23 mouse cellular contexts compared by ENCODE assay signal in genomic region chr5:38078575-38078974, GRCm38 (mm10). TPM values are rescaled to one million over a fixed set of nuclear protein-coding genes. Genes with fewer than 3 reads are reported as not detected.
DNase-seq lines count a peak whose midpoint lies in the region; ATAC-seq and TF ChIP-seq lines count a peak whose summit lies in the region.
"Had no signal": no experiment of that assay in that cellular context is flagged by ENCODE, and none has a peak within 500 bp of the region (broad histone marks: within the 10 kb centered on the region; RNA-seq: fewer than 3 reads in every experiment).

No protein-coding gene starts in this region.

- ATAC-seq in embryonic facial prominence, embryonic 13.5 days (ENCODE audit: insufficient number of reproducible peaks, insufficient read depth, low FRiP score, low TSS enrichment, low read depth): no peak
- ATAC-seq in hindbrain, embryonic 11.5 days (ENCODE audit: low FRiP score): no peak
- ATAC-seq: activated CD4-positive, CD25-positive, alpha-beta regulatory T cell, adult 4 months; CD4-positive, CD25-positive, alpha-beta regulatory T cell, adult 4 months; forebrain, embryonic 13.5 days; forebrain, embryonic 15.5 days; forebrain, postnatal 0 days had no signal

- 53% methylated on average over 3 of the region's 3 CpGs for WGBS in embryonic facial prominence, embryonic 13.5 days
- WGBS in embryonic facial prominence, embryonic 10.5 days: 66% methylated on average over 3 of the region's 3 CpGs
- WGBS in kidney, adult 2 months: 53% methylated on average over 3 of the region's 3 CpGs
- WGBS in hindbrain, embryonic 11.5 days: 72% methylated on average over 3 of the region's 3 CpGs

- DNase-seq in embryonic facial prominence, embryonic 10.5 days (ENCODE audit: low spot score): no peak
- peak; percentile 28 for DNase-seq in kidney, adult 2 months
- DNase-seq in kidney, adult 18-20 months: no peak
- DNase-seq in kidney, postnatal 14 days: peak; percentile 24
- DNase-seq in kidney, postnatal 10 days: no peak
- no peak for DNase-seq in hindbrain, embryonic 11.5 days (ENCODE audit: low spot score)
- DNase-seq: adrenal gland, adult 8-10 months; adrenal gland, postnatal 14 days; adrenal gland, postnatal 36 days; B cell, adult 2 months; cerebellum, adult 11-12 months; cerebellum, adult 2 months; cerebellum, adult 9-10 months; cerebellum, postnatal 10 days; cerebellum, postnatal 25 days; forebrain, postnatal 0 days had no signal

- peaks cover 72% of the 10 kb centered on the region for H3K4me1 ChIP-seq in embryonic facial prominence, embryonic 13.5 days
- H3K4me1 ChIP-seq in embryonic facial prominence, embryonic 10.5 days: peaks cover 74% of the 10 kb centered on the region
- H3K4me1 ChIP-seq in kidney, adult 2 months (ENCODE audit: control insufficient read depth, insufficient read depth, low read length): peaks cover 39% of the 10 kb centered on the region
- no peaks in the 10 kb centered on the region; the same call in 1 of the 2 replicates for H3K4me1 ChIP-seq in hindbrain, embryonic 11.5 days (replicated peaks; ENCODE audit: control insufficient read depth, insufficient read depth, low read length)

- TF ChIP-seq POLR2A in kidney, adult 2 months (IDR thresholded peaks at IDR 0.05; ENCODE audit: low read depth, low read length): no peak

- H3K27me3 ChIP-seq in embryonic facial prominence, embryonic 13.5 days: no peaks in the 10 kb centered on the region
- peaks cover 11% of the 10 kb centered on the region; the same call in 1 of the 2 replicates for H3K27me3 ChIP-seq in embryonic facial prominence, embryonic 10.5 days (replicated peaks; ENCODE audit: low read depth, poor library complexity, severe bottlenecking)
- H3K27me3 ChIP-seq in kidney, adult 2 months (replicated peaks; ENCODE audit: control insufficient read depth, insufficient read depth, low read length): no peaks in the 10 kb centered on the region
- H3K27me3 ChIP-seq in hindbrain, embryonic 11.5 days (ENCODE audit: control insufficient read depth, insufficient read depth, low read length): no peaks in the 10 kb centered on the region
- H3K27me3 ChIP-seq: CH12.LX; forebrain, embryonic 13.5 days; forebrain, embryonic 15.5 days had no signal

- TF ChIP-seq CTCF in kidney, adult 2 months (conservative IDR thresholded peaks at IDR 0.05; ENCODE audit: insufficient read depth, insufficient read length, low read depth, low read length): no peak

- peak overlapping the region; percentile 11; the same call in 1 of the 2 replicates for H3K27ac ChIP-seq in embryonic facial prominence, embryonic 13.5 days
- H3K27ac ChIP-seq in embryonic facial prominence, embryonic 10.5 days (replicated peaks): no peak overlapping the region
- H3K27ac ChIP-seq in kidney, adult 2 months (ENCODE audit: insufficient read depth, low read depth, low read length): no peak overlapping the region
- no peak overlapping the region for H3K27ac ChIP-seq in hindbrain, embryonic 11.5 days (ENCODE audit: low read depth, low read length)
- H3K27ac ChIP-seq: forebrain, embryonic 13.5 days; forebrain, embryonic 15.5 days had no signal

- no peaks in the 10 kb centered on the region for H3K9me3 ChIP-seq in embryonic facial prominence, embryonic 13.5 days
- no peaks in the 10 kb centered on the region for H3K9me3 ChIP-seq in embryonic facial prominence, embryonic 10.5 days
- H3K9me3 ChIP-seq in hindbrain, embryonic 11.5 days (ENCODE audit: control insufficient read depth, low read length): no peaks in the 10 kb centered on the region
- H3K9me3 ChIP-seq: forebrain, embryonic 13.5 days; forebrain, embryonic 15.5 days; G1E had no signal

- H3K4me3 ChIP-seq in embryonic facial prominence, embryonic 13.5 days: no peak overlapping the region
- H3K4me3 ChIP-seq in embryonic facial prominence, embryonic 10.5 days: no peak overlapping the region
- H3K4me3 ChIP-seq in kidney, adult 2 months (ENCODE audit: insufficient read depth, low read depth, low read length): no peak overlapping the region
- no peak overlapping the region for H3K4me3 ChIP-seq in hindbrain, embryonic 11.5 days (ENCODE audit: low read depth, low read length)
- H3K4me3 ChIP-seq: forebrain, embryonic 13.5 days; forebrain, embryonic 15.5 days had no signal

- no peaks in the 10 kb centered on the region for H3K36me3 ChIP-seq in embryonic facial prominence, embryonic 13.5 days
- no peaks in the 10 kb centered on the region for H3K36me3 ChIP-seq in embryonic facial prominence, embryonic 10.5 days (replicated peaks)
- H3K36me3 ChIP-seq in kidney, adult 2 months (ENCODE audit: control insufficient read depth, insufficient read depth, low read length): no peaks in the 10 kb centered on the region
- no peaks in the 10 kb centered on the region for H3K36me3 ChIP-seq in hindbrain, embryonic 11.5 days (ENCODE audit: control insufficient read depth, insufficient read depth, low read length)
- H3K36me3 ChIP-seq: forebrain, embryonic 15.5 days had no signal

- H3K4me2 ChIP-seq in embryonic facial prominence, embryonic 13.5 days: no peak overlapping the region
- no peak overlapping the region for H3K4me2 ChIP-seq in hindbrain, embryonic 11.5 days (replicated peaks; ENCODE audit: low read depth, low read length)
- H3K4me2 ChIP-seq: forebrain, embryonic 13.5 days; forebrain, embryonic 15.5 days had no signal

- H3K9ac ChIP-seq in embryonic facial prominence, embryonic 13.5 days: no peak overlapping the region
- H3K9ac ChIP-seq in hindbrain, embryonic 11.5 days (ENCODE audit: low read depth, low read length): no peak overlapping the region
- H3K9ac ChIP-seq: forebrain, embryonic 13.5 days; forebrain, embryonic 15.5 days; forebrain, postnatal 0 days had no signal

RNA-seq across cellular contexts. Expression of gene Stx18, which starts 40.0 kb away (rescaled TPM):
- 61.7 and 67.5 TPM in 2 replicates for polyA plus RNA-seq in embryonic facial prominence, embryonic 13.5 days (2015; fragmentation: Nextera tagmentation; extraction: Ambion mirVana)
- polyA plus RNA-seq in embryonic facial prominence, embryonic 10.5 days (2016; fragmentation: Nextera tagmentation; extraction: Ambion mirVana): 54.8 and 55.8 TPM in 2 replicates
- 25.7 and 32.2 TPM in 2 replicates for polyA plus RNA-seq in kidney, adult 2 months (2012; rRNA removed)
- polyA plus RNA-seq in hindbrain, embryonic 11.5 days (2014; fragmentation: Nextera tagmentation; extraction: Ambion mirVana): 56.0 and 59.1 TPM in 2 replicates

Comparison
In these comparisons a context has a peak if more than half of its experiments do, and no peak if none do; other contexts are left out.
1. DNase-seq: peak in kidney, adult 2 months (single experiment) and kidney, postnatal 14 days (single experiment); none in embryonic facial prominence, embryonic 10.5 days (single experiment), kidney, adult 18-20 months (single experiment), kidney, postnatal 10 days (single experiment) and hindbrain, embryonic 11.5 days (single experiment).